Mouse (Mus musculus): Measurements from ENCODE around the gene Slc48a1.

GRCm38 (mm10) chr15:97787148-97787798 is 9.0 kb downstream of the Slc48a1 start:
- TF ChIP-seq CTCF (IDR thresholded peaks at IDR 0.05): no peak
- TF ChIP-seq EP300 (IDR thresholded peaks at IDR 0.05): no peak
